Mouse (Mus musculus): ENCODE results near the gene Nfix.

GRCm38 (mm10) chr8:84665385-84665893 lies 134.7 kb downstream of the Nfix start:
- TF ChIP-seq EP300 (IDR thresholded peaks at IDR 0.05; ENCODE audit: insufficient read depth, low read depth, low read length) (no peak), POLR2A (IDR thresholded peaks at IDR 0.05; ENCODE audit: insufficient read depth, low read length) (no peak), CTCF (IDR thresholded peaks at IDR 0.05; ENCODE audit: low read depth, low read length) (no peak)

Data from ES-Bruce4 (cell line).